Mouse (Mus musculus): ENCODE results near the gene Map2k5. TPM values are rescaled to one million over a fixed set of nuclear protein-coding genes. Genes with fewer than 3 reads are reported as not detected.

Gene Map2k5
- 35.5 and 50.7 TPM in 2 replicates for total RNA-seq (2021)
- long read RNA-seq, transcript Map2k5-201 (22 exons, 2,310 nt): major isoform, 37 of 51 reads
- long read RNA-seq, partial matches to known transcripts: 1 of 51 reads
- long read RNA-seq, other reads (novel, unspliced or antisense): 13 of 51 reads

DNA sequence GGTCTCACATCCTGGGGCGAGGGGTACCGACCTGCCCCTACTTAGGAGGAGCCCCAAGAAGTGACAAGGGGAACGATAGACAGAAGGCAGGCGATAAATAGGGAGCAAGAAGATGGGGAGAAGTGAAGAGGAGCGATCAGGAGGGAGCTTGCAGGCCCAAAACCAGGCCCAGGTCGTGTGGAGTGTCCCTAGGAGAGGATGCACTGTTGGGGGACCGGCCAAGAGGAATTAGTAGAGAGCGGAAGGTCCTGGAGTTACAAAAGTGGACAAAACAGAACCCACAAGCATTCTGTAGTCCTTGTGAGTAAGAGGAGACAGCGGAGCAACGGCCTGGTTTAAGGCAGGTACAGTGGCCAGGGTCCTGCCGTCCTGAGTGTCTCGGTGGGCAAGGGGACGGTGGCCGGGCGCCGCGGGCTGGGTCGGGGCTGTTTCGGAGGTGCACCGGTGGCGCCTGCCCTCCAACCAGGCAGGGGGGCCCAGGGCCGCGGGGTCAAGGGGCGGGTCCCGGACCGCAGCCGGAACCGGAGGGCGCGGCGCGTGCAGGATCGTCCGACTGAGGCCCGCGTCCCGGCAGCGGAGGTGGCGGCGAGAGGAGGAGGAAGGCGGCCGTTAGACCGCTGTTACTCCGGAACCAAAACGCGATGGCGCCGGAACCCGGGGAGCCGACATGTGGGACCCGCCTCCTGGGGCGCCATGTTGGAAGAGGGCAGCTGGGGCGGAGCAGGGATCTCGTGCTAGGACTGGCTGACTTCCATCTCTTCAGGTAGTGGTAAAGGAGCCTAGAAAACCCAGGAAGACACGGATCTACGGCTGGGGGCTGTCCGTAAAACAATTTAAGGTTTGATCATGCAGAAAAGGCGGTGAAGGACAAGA is at the start of gene Map2k5:
Gene Map2k5 (minus strand): TSS at position 633 of the 873 bp plus-strand sequence.
- DNase-seq: peak; percentile 92

DNA sequence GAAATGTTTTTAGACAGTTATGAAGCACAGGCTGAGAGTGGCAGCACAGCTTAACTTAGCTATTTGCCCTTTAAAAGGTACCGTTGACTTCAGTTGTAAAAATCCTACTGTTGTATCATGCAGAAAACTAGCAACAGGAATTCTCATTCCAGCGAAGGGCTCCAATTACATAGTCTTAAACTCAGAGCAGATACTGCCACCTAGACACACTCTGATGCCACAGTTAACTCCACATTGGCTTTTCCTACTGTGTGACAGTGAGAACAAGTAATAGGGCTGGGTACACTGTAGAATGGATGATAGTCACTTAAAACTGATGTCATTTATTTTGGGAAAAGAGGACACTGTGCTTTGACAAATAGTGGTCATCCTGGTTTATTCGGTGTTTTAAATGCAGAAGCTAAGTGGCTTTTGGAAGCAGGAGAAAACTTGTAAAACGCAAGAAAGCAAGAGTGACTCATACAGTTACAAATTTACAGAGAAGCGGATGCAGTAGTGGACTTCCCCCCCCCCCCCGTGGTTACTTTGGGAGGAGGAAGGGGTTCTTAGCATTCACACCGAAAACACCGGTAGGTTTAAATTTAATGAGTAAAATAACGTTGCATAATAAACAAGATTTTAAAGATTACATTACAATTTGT is 43.5 kb upstream of the Map2k5 start:
- DNase-seq: no peak

DNA sequence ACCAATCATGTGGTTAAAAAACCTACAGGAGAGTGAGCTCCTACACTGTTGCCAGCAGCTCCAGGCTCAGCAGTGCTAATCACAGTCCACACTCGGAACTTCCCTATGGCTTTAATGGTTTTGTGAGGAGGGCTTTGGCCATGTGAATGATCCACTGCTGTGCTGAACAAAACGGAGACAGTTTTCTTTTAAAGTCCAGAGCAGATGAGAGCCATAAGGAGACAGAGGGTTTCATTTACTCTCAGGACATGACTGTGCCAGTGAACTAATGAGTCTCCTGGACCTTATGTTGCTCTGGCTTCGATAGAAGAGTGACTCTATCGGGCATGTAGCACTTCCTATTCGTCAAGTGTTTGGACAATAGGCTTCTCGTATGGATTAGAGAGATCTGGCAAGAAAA is 42.7 kb upstream of the Map2k5 start:
- no peak for DNase-seq

DNA sequence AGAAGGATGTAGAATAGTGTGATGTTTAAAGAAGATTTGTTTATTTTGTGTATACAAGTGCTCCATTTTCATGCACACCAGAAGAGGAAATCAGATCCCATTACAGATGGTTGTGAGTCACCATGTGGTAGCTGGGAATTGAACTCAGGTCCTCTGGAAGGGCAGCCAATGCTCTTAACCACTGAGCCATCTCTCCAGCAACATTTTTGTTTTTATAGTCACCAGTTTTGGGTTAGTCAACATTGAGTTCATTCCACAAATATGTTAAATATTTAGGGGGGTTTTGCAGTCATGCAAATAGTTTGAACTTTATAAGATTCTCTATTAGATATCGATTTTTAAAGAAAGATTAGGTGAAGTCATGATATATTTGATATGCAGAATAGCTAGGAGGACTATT is 22.5 kb upstream of the Map2k5 start:
- no peak for DNase-seq

DNA sequence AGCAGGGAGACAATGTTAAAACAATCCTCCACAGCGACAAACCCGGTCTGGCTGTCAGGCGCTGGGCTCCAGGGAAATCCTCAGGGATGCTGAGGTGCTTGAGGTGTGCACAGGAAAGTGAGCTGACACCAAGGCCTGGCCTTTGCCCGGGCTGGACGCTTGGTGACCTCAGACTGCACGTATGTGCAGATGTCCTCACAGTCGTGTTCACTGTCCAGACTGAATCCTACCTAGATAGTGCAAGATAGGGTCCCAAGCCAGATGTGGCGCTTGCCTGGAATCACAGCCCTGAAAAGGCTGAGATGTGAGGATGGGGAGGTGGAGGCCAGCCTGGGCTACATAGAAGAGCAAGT is 21.7 kb upstream of the Map2k5 start:
- no peak for DNase-seq

DNA sequence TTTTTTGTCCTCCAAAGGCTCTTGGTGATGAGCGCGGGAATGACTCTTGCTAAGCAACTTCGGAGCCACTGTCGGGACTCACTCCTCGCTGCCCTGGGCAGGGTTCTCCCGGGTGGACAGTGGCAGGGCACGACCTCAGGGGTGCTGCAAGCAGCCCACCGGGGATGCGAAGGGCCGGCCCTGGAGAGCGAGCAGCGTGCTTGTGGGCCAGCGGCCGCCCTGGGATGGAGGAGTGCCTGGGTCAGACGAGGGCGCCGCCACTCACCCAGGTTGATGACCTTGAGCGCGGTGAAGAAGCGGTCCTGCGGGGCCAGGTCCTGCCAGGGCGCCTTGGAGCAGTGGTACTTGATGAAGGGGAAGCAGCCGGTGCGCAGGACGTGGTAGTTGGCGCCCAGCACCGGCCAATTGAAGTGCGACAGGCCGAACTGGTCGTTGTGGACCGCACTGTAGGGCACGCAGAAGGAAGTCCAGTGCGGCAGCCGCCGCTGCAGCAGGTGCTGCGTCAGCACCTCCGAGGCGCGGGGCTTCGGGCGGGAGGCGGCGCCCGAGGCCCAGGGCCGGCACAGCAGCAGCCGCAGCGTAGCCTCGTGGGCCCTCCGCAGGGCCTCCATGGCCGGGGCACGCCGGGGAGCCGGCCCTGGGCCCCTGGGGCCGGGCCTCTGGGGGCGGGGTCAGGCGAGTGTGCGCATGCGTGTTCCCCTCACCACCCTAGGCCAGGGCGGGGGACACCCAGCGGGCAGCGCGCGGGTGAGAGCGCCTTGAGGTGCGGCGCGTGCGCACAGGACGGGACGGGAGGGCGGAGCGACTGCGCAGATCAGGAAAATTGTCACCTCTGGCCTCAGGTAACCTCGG is 21.1 kb upstream of the Map2k5 start, which contains the start of gene 2300009A05Rik:
Gene 2300009A05Rik (minus strand): TSS at position 636 of the 852 bp plus-strand sequence.
- DNase-seq: peak; percentile 99

DNA sequence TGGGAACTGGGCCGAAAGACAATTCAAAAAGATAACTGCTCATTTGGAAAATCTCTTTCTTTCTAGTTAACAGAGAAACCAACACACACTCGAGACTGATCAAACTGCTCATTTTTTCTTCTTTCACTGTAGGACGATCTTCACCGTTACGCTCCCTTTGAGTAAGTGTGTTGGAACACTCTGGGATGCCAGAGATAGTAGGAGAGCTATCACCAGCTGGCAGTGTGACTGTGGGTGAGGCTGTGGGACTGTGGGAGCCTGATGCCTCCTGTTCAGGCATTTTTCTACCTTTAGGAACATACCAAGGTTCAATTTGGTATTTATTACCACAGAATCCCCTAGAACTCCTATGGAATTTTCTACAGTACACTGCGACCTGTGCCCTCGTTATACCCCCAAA is 17.9 kb upstream of the Map2k5 start:
- no peak for DNase-seq

DNA sequence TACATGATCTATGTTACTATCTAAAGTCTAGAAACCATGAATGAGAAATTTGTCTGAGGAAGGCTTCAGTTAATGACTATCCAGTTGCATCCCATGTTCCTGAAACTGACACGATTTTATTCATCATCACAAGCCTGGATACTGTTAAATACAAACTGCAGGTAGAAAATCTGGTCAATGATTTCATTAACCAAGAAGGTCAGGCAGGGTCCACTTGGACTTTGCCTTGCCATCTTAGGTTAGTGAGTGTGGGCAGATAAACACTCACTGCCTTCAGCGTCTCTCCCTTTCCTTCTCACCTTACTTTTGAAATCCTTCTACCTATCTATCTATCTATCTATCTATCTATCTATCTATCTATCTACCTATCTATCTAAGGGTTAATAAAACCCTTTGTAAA is 13.6 kb upstream of the Map2k5 start:
- DNase-seq: no peak

DNA sequence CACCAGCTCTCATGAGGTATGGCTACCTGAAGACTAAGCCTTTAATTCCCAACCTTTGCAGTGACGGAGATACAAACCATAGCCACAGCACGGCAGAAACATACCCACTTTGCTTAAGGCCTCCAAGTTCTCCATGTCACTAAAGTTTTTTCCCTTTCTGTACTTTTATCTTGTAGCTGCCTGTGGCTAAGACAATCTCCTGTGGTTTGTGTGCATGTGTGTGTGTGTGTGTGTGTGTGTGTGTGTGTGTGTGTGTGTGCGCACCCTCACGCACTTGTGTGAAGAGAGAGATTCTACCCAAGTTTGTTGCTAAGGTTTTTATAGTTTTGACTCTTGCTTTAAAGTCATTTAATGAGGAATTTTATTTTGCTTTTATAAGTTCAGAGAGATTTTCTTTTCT is 5.1 kb upstream of the Map2k5 start:
- no peak for DNase-seq

DNA sequence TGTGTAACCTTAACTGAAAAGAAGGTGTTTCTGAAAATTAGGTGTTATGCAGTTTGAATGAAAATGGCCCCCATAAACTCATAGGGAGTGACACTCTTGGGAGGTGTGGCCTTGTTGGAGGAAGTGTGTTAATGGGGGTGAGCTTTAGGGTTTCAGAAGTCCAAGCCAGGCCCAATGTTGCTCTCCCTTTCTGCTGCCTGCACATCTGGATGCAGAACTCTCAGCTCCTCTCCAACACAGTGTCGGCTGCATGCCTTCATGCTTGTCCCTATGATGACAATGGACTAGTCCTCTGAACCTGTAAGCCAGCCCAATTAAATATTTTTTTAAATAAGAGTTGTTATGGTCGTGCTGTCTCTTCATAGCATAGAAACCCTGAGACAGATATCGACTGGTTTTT is 2.6 kb upstream of the Map2k5 start:
- no peak for DNase-seq

DNA sequence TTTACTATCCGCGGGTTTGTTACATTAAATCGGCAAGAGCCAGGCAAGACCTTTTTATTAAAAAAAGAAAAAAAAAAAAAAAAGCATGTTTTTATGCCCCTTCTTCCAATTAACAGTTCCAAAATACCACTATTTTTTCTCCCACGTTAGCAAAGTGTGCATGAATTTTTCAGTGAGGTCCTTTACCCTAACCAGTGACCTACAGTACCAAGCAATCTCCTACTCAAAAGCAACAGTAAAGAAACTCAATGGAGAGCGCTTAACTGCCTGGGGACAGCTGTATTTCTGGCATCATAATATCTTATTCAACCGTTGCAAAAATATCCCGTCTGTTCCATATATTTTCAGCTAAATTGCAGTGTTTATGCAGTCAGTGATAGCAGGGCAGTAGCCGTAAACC is 472 bp upstream of the Map2k5 start:
- DNase-seq: no peak

DNA sequence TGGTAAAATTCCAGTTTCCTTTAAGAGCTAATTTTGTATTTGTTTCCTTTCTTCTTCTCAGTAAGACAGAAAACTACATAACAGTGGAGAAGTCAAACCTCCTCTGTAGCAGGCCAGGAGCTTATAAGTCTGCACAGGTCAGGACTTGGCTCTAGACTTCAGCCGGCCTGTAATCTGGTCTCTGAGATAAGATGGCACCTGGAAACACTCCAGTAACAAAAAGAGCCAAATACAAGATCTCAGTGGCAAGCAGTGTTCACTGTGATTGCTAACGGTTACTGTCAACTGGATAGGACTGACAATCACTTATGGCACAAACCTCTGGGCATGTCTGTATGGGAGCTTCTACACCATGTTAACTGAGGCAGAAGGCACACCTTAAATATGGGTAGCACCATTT is 4.4 kb downstream of the Map2k5 start:
- no peak for DNase-seq

DNA sequence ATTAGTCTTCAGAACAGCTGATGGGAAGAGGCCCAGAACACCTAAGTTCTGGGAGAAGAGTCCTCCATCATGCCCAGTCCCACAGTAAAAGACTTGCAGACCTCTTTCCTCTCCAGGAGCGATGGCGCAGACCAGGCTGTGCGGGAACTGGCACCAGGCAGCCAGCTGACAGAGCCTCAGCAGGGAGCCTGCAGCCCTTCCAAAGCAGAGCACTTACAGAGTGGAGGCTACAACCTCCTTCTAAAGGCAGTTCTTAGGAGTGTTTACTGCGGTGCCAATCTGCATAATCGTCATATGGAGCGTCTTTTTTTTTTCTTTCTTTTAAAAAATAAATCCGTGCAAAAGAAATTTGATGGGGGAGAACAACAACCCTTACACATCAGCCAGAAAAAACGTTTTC is 5.2 kb downstream of the Map2k5 start:
- DNase-seq: no peak

DNA sequence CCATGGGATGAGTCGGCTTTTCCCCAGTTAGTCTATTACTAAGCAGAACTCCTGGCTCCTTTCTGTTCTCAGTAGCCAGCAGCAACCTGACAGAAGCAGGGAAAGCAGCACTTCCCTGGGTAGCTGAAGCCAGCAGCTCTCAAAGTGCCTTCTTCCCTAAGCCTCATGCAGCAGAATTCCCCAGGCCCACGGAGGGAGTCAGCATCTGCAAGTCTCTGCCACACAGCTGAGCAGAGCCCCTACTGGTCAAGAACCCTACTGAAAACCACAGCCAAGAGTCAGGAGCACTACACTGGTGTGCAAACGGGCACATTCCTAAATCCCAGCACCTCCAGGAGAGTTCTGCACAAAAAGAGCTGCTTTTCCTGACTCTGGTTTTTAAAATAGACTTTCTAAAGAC is 17.3 kb downstream of the Map2k5 start:
- DNase-seq: no peak

DNA sequence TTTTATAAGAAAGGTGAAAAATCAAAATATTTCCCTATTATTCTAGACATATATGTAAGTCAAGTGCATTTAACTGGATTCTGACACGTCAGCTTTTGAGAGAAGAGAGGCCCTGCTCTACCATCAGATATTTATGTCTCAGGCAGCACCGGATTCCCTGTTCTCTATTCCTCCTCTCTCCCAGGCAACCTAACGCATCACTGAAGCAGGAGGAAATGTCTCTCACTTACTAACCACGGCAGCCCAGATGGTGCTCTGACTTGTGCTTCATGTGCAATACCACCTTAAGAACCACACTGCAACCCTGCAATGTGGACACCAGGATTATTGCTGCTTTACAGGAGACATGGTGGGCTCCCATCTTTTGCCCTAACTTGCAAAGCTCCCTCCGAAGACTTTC is 18.7 kb downstream of the Map2k5 start:
- DNase-seq: no peak

DNA sequence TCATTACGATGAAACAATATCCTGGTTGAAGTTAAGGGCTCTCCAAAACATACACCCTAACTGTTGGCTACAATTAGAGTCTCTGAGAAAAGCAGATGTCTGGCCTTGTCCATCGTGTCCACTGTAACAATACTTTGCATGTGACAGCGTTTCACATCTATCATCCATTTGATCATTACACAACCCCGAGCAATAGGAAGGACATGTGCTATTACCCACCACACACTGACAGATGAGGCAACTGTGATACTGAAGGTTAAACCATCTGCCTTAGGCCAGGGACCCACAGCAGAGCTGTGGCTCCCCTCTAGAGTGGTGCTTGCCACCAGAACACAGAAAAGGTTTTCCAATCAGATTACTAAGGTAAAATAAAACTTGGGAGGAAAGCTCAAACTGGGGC is 21.0 kb downstream of the Map2k5 start:
- no peak for DNase-seq

DNA sequence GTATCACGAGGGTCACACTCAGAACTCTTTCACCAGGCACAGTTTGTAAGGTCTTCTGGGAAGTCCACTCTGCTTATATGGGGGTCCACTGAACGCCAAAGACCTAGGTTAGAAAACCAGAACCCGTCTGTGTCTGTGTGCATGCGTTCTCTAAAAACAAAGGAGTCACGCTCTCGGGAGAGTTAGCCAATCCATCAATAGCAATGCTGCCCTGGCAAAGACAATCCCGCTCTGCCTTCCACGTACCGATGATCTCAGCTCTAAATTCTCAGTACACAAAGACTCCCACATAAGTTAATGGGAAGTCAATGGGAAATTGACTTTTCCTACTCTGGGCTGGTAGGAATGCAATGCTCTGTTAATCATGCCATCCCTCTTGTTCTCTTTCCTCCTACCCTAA is 21.4 kb downstream of the Map2k5 start:
- no peak for DNase-seq

DNA sequence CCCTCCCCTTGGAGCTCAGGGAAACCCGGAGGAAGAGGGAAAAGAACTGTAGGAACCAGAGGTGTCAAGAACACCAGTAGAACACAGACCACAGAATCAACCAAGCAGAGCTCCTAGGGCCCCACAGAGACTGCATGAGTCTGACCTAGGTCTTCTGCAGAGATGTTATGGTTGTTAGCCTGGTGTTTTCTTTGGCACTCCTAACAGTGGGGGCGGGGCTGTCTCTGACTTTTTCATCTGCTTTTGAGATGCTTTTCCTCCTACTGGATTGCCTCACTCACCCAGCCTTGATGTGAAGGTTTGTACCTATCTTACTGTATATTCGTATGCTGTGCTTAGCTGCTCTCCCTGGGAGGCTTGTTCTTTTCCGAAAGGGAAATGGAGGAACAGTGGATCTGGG is 23.5 kb downstream of the Map2k5 start:
- no peak for DNase-seq

DNA sequence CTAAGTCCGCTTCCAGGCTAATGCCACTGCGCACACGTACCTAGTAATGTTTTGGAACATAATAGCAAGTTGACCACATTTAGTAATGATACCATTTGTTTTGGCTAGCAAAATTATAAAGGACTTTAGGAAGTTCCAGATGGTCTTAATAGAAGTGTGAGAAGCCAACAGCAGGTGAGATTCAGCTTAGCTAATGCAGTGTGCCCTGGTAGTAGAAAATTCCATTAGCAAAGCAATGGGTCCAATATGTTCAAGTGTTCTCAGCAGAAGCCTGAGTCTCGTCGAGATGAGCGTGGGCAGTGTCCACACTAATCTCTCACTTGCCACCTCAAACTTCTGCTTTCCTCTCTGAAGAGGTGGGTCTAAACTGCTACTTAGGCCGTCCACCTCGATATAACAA is 27.7 kb downstream of the Map2k5 start:
- DNase-seq: no peak

DNA sequence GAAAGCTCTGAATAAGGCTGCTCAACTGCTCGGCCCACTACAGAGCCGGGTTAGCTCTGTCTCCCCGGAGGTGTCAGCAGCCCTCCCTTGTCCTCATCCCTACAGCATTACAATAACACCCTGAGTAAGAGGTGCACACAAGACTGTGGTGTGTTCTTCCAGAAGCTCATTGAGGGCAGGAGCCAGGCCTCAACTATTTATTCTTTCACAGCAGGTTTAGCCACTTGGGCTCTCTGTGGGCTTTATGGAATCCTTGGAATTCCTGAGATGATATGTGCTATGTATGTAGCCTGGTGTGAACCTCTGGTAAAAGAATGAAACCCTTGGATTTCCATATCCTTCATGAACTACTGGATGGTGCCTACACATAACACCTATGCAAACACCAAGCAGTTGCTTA is 28.5 kb downstream of the Map2k5 start:
- DNase-seq: no peak

DNA sequence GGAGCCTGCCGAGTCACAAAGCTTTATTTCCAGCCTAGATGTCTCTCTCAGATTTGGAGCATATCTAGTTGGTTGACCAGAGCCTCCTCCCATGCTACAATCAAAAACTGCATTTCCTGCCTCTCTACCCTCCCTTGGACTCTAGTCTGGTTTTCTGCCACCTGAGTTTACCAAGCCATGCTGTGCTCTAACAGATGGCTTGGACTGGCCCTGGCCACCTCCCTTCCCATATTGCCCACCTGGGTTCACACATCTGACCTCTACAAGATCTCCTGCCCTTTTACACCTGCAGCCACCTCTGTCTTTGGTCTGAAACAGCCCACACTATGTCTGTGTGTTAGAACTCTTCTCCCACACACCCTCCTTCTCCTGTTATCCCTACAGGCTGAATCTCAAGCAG is 29.6 kb downstream of the Map2k5 start:
- no peak for DNase-seq

DNA sequence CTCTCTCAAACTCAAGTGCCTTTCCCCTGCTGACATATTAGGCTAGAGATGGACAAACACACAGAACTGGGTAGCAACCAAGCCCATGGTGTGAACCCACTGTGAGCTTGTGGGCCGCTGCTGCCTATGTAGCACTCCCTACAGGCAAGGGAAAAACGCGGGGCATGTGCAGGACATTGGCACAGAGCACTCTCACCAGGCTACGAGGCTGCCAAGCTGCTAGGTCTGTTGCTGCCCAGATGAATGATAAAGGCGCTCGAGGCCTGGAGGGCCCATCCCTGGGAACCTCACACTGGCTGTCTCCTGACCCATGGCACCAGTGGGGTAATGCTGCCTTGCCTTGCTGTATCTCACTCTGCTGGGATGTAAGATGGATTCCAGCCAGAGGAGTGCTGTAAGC is 31.7 kb downstream of the Map2k5 start:
- DNase-seq: no peak

DNA sequence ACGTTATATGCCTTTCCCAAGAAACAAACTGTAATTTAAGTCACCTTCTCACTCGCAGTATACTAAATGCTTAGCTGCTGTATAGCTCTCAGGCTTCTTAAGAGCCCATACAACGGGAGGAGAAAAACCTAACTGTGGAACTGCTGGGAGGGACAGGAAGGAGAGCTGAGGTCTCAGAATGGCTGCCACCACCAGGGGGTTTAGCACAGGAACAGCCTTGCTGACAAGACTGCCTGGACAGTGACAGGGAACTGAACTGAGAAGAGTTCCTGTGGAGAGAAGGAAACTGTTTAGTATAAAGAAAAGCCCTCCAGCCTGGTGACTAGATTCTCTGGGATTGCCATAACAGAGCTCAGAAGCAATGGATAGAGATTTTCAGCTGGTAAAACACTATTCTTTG is 35.9 kb downstream of the Map2k5 start:
- no peak for DNase-seq

Measured in adrenal gland, postnatal 25 days (tissue).